Mouse (Mus musculus): Measurements from ENCODE around the gene Gnaq. TPM values are rescaled to one million over a fixed set of nuclear protein-coding genes. Genes with fewer than 3 reads are reported as not detected.

The Gnaq gene
- polyA plus RNA-seq, 1 experiment = 34.0 TPM

DNA sequence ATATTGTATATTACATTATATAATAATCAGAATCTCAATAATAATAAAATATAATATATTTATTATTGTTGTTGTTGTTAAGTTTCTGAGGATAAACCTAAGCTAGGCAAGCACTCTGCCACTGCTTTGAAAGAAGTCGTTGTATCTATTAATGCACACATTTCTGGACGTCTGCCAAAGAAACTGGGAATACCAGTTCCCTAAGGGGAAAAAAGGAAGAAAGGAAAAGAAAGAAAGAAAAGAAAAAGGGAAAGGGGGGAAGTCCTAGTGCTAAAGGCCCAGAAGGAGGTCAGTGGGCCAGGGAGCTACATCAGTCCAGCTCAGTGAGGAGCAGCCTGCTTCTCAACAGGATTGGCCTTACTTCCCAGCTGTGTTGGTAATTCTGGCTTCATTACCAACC, 11.3 kb upstream of the Gnaq start:
- no peak for DNase-seq
- 30% methylated on average over 2 of the region's 2 CpGs for WGBS
- no peak overlapping the region for H3K4me3 ChIP-seq (replicated peaks; ENCODE audit: extremely low read depth, low read depth, low read length)
- H3K4me1 ChIP-seq (ENCODE audit: control insufficient read depth, insufficient read depth, low read length) = no peaks in the 10 kb centered on the region
- TF ChIP-seq CTCF (IDR thresholded peaks at IDR 0.05; ENCODE audit: insufficient read depth, low read length) = no peak
- no peak for TF ChIP-seq POLR2A (IDR thresholded peaks at IDR 0.05; ENCODE audit: borderline replicate concordance, extremely low read depth, low read depth, low read length)

DNA sequence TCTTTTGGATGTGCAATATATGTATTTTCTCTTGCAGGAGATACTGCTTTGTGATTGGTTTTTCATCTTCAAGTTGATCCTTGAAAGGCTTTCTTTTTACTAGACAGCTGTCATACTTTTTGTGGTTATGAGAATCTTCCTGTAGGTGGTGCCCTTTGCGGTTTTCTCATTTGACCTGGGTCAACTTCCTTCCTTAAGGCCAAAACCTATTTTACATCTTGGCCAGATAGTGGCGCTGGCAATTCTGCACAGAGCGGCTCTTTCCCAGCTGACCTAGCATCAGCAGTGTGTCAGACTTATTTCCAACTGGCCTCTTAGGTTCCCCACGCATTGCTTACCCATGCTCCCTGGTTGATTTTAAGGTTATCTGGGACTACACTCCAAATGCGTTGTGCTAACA, 3.9 kb upstream of the Gnaq start:
- TF ChIP-seq CTCF (IDR thresholded peaks at IDR 0.05; ENCODE audit: insufficient read depth, low read length) (peak; percentile 47; the same call in 1 of the 2 replicates), POLR2A (IDR thresholded peaks at IDR 0.05; ENCODE audit: borderline replicate concordance, extremely low read depth, low read depth, low read length) (no peak)
- H3K4me3 ChIP-seq (replicated peaks; ENCODE audit: extremely low read depth, low read depth, low read length) = no peak overlapping the region
- peaks cover 9% of the 10 kb centered on the region for H3K4me1 ChIP-seq (ENCODE audit: control insufficient read depth, insufficient read depth, low read length)
- DNase-seq = no peak
- 39% methylated on average over 5 of the region's 5 CpGs for WGBS

DNA sequence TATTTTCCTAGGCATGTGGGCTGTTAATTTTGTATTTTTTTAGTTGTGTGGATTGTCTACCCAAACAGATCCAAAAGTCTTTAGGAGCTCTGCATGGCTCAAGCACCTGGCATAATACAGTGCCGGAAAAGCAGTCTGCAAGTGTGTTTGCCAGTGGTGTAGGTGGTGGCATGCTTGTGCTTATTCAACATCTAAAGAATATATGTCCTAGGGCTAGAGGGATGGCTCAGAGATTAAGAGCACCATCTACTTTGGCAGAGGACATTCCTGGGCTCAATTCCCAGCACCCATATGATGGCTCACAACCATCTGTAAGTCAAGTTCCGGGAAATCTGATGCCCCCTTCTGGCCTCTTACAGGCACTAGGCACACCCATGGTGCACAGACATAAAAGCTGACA, 3.5 kb upstream of the Gnaq start:
- 89% methylated on average over 2 of the region's 2 CpGs for WGBS
- no peak for TF ChIP-seq POLR2A (IDR thresholded peaks at IDR 0.05; ENCODE audit: borderline replicate concordance, extremely low read depth, low read depth, low read length)
- TF ChIP-seq CTCF (IDR thresholded peaks at IDR 0.05; ENCODE audit: insufficient read depth, low read length) = no peak
- no peak overlapping the region for H3K4me3 ChIP-seq (replicated peaks; ENCODE audit: extremely low read depth, low read depth, low read length)
- H3K4me1 ChIP-seq (ENCODE audit: control insufficient read depth, insufficient read depth, low read length) = peaks cover 9% of the 10 kb centered on the region
- DNase-seq = no peak

DNA sequence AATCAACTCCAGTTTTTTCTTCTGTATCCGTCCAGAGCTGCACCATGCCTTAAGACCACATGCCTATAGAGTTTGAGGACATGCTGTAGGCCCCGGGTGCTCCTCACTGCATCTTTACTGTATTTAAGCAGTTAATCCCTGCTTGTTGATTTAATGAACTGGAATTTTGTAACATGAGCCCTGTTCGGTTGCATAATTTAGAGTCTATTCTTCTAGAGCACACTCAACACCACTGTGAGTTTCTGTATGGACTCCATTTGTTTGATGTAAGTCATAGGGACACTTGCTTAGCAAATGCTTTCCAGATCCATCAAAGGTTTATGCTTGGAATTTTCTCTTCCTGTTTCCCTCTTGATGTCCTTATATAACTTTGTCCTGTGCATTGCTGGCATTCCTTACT, 2.2 kb upstream of the Gnaq start:
- 49% methylated on average over 3 of the region's 3 CpGs for WGBS
- Histone ChIP-seq H3K4me3 (replicated peaks; ENCODE audit: extremely low read depth, low read depth, low read length) (no peak overlapping the region), H3K4me1 (ENCODE audit: control insufficient read depth, insufficient read depth, low read length) (peaks cover 16% of the 10 kb centered on the region)
- TF ChIP-seq POLR2A (IDR thresholded peaks at IDR 0.05; ENCODE audit: borderline replicate concordance, extremely low read depth, low read depth, low read length) (no peak), CTCF (IDR thresholded peaks at IDR 0.05; ENCODE audit: insufficient read depth, low read length) (no peak)
- no peak for DNase-seq

DNA sequence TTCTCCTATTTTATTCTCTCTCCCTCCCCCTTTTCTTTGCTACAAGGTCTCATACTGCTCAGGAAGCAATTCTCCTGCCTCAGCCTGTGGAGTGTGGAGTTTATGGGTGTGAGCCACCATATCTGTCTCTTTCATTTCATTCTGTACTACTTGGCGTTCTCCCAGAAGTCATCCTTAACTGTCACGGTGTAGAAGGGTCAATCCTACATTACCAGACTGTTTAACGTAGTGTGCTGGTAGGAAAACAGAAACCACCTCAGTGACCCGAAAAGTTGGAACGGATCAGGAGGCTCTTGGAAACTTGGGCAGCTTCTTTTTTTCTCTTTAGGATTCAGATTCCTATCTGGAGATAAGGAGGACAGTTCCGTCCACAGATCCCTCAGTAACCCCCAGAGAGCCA, 800 bp upstream of the Gnaq start:
- Histone ChIP-seq H3K4me3 (replicated peaks; ENCODE audit: extremely low read depth, low read depth, low read length) (peak overlapping the region; percentile 57), H3K4me1 (ENCODE audit: control insufficient read depth, insufficient read depth, low read length) (peaks cover 20% of the 10 kb centered on the region)
- WGBS = 6% methylated on average over 6 of the region's 6 CpGs
- no peak for DNase-seq
- TF ChIP-seq POLR2A (IDR thresholded peaks at IDR 0.05; ENCODE audit: borderline replicate concordance, extremely low read depth, low read depth, low read length) (no peak), CTCF (IDR thresholded peaks at IDR 0.05; ENCODE audit: insufficient read depth, low read length) (no peak)

DNA sequence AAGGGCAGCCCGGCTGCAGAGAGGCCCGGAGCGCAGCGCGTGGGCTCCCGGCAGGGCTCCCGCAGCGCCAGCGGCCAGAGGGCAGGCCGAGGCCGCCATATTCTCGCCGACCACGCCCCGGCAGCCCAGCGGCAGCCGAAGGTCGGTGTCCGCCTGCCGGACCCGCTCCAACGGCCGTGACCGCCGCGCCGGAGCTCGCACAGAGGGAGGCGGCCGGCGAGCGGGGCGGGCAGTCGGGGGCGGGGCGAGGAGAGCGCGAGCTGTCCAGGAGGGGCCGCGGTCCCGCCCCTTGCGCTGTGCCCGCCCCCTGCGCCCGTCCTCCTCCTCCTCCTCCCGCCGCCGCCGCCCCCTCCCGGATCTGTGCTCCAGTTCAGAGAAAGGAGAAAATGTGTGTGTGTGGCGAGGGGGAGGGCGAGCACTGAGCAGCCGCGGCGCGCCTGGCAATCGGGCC, 266 bp upstream of the Gnaq start:
- Histone ChIP-seq H3K4me1 (ENCODE audit: control insufficient read depth, insufficient read depth, low read length) (peaks cover 24% of the 10 kb centered on the region), H3K4me3 (replicated peaks; ENCODE audit: extremely low read depth, low read depth, low read length) (peak overlapping the region; percentile 63)
- peak; percentile 84 for DNase-seq
- TF ChIP-seq CTCF (IDR thresholded peaks at IDR 0.05; ENCODE audit: insufficient read depth, low read length) (no peak), POLR2A (IDR thresholded peaks at IDR 0.05; ENCODE audit: borderline replicate concordance, extremely low read depth, low read depth, low read length) (peak; percentile 52; the same call in 1 of the 2 replicates)
- WGBS = 1% methylated on average over 42 of the region's 57 CpGs

DNA sequence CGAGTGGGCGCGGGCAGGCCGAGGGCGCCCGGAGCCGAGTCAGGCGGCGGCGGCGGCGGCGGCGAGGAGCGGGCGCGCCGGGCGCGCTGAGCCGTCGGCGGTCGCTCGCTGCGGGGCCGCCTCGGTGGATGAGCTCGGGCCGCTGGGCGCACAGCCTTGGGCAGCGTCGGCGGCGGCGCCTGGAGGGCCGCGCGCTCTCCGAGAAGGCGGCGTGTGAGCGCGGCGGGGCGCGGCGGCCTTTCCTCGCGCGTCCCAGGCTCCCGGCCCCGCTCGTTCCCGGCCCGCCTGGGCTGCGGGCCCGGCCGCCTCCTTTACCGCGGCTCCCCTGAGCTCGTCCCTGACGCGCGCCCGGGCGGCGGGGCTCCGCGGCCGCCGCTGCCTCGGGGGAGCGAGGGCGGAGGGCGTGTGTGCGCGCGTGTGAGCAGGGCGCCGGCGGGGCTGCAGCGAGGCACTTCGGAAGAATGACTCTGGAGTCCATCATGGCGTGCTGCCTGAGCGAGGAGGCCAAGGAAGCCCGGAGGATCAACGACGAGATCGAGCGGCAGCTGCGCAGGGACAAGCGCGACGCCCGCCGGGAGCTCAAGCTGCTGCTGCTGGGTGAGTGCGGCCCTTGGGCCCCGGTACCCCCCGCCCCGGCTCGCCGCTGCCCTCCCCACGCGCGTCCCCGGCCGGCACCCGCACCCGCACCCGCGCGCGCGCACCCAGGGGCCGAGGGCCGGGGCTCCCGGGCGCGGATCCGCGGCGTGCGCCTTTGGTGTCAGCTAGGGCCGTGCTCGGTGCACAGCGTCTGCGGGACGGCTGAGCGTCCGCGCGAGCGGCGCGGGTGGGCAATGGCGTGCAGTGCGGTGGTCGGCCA, 462 bp downstream of the Gnaq start:
- 5% methylated on average over 128 of the region's 139 CpGs for WGBS
- DNase-seq = peak; percentile 71
- H3K4me1 ChIP-seq (ENCODE audit: control insufficient read depth, insufficient read depth, low read length) = peaks cover 28% of the 10 kb centered on the region
- TF ChIP-seq CTCF (IDR thresholded peaks at IDR 0.05; ENCODE audit: insufficient read depth, low read length) = no peak
- no peak for TF ChIP-seq POLR2A (IDR thresholded peaks at IDR 0.05; ENCODE audit: borderline replicate concordance, extremely low read depth, low read depth, low read length)
- H3K4me3 ChIP-seq (replicated peaks; ENCODE audit: extremely low read depth, low read depth, low read length) = peak overlapping the region; percentile 63

DNA sequence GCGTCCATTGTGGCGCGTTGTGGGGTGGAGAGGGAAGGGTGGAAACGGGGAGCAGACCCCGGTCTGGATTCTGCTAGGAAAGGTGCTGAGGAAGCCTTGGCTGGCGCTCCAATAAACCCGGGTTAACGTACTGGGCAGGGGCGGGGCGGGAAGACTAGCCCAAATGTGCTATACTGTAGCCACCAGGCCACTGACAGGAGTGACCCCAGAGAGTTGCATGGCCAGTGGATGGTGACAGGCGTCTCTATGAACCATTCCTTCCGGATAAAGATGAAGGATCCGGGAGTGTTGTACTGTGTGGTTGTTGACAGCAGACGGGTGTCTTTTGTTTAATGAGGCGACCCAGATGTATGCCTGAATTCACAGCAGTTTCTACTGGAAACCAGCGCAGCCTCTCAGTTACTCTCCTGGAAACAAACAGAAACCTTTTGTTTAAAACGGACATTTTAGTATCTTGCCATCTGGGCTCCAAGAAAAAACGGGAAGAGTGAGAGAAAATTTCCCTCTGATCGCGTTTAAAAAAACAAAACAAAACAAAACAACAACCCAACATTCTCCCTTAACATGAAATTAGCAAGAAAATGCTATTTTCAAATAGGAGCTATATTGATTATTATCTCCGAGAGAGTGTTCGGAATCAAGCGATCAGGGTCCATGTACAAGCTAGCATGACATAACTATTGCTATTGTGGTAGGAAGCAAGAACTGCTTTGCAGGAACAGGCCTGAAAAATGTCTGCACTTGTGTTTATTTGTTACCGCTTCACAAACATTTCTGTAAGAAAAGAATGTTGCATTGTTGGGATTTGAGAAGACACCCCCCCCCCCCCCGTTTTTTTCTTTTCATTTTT, 1.3 kb downstream of the Gnaq start:
- no peak for TF ChIP-seq POLR2A (IDR thresholded peaks at IDR 0.05; ENCODE audit: borderline replicate concordance, extremely low read depth, low read depth, low read length)
- TF ChIP-seq CTCF (IDR thresholded peaks at IDR 0.05; ENCODE audit: insufficient read depth, low read length) = no peak
- no peak for DNase-seq
- H3K4me1 ChIP-seq (ENCODE audit: control insufficient read depth, insufficient read depth, low read length) = peaks cover 35% of the 10 kb centered on the region
- H3K4me3 ChIP-seq (replicated peaks; ENCODE audit: extremely low read depth, low read depth, low read length) = peak overlapping the region; percentile 63
- 5% methylated on average over 25 of the region's 25 CpGs for WGBS

DNA sequence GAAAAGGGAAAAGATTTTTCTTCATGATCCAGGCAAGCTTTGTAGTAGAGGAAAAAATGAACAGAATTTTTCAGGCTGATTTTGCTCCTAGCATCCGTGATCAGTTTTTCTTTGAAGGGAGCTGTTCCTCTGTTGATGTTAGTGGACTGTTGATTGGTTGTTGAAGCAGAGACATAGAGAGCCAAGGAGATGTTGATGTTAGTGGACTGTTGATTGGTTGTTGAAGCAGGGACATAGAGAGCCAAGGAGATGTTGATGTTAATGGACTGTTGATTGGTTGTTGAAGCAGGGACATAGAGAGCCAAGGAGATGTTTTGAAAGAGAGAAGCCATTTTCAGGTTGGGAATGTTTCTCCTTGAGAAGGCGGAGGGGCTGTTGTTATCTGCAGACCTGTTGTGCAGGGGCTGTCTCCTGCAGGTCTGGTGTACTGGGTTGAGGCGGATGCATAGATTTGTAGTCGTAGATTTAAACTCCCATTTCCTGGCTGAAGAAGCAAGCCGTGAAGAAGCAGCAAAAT, 5.5 kb downstream of the Gnaq start:
- 40% methylated on average over 5 of the region's 5 CpGs for WGBS
- Histone ChIP-seq H3K4me1 (ENCODE audit: control insufficient read depth, insufficient read depth, low read length) (peaks cover 58% of the 10 kb centered on the region), H3K4me3 (replicated peaks; ENCODE audit: extremely low read depth, low read depth, low read length) (peak overlapping the region; percentile 44)
- no peak for DNase-seq
- TF ChIP-seq CTCF (IDR thresholded peaks at IDR 0.05; ENCODE audit: insufficient read depth, low read length) = no peak
- no peak for TF ChIP-seq POLR2A (IDR thresholded peaks at IDR 0.05; ENCODE audit: borderline replicate concordance, extremely low read depth, low read depth, low read length)

All from lung, adult 2 months (tissue).